Mouse (Mus musculus): ENCODE results near the gene Mrps21. TPM values are rescaled to one million over a fixed set of nuclear protein-coding genes. Genes with fewer than 3 reads are reported as not detected.
A peak's percentile ranks its signal among the peaks of the same experiment; 100 is the strongest.

The Mrps21 gene
- polyA plus RNA-seq, 1 experiment from 2014 or later: 312 TPM

GRCm38 (mm10) chr3:95881979-95882815 lies 10.9 kb upstream of the Mrps21 start, which contains the start of gene Ciart:
TSS of gene Ciart (minus strand) at chr3:95882251.
- WGBS: under 1% methylated on average over 66 of the region's 66 CpGs
- Histone ChIP-seq H3K4me2 (peak within 1 kb of the TSS; percentile 83), H3K27ac (ENCODE audit: low read depth) (peak within 1 kb of the TSS; percentile 42; the same call in 1 of the 2 replicates), H3K9ac (peak within 1 kb of the TSS; percentile 48), H3K4me3 (ENCODE audit: low read depth, low read length) (peak within 1 kb of the TSS; percentile 42), H3K27me3 (ENCODE audit: insufficient read depth, low read length) (no peaks in the 10 kb centered on the region), H3K9me3 (ENCODE audit: low read depth, low read length) (no peaks in the 10 kb centered on the region), H3K4me1 (ENCODE audit: insufficient read depth) (no peaks in the 10 kb centered on the region), H3K36me3 (ENCODE audit: insufficient read depth) (0 out of 2 replicates have a peak, but pooled peaks cover 4% of the 10 kb centered on the region)
- no peak for TF ChIP-seq CTCF (IDR thresholded peaks at IDR 0.05; ENCODE audit: low read depth)
- DNase-seq (peak; percentile 98), ATAC-seq (ENCODE audit: insufficient read depth) (peak; percentile 99)

- Histone ChIP-seq H3K9ac (no peak overlapping the region), H3K36me3 (ENCODE audit: insufficient read depth) (no peaks in the 10 kb centered on the region), H3K4me2 (no peak overlapping the region), H3K4me3 (ENCODE audit: low read depth, low read length) (no peak overlapping the region), H3K27ac (ENCODE audit: low read depth) (no peak overlapping the region), H3K27me3 (ENCODE audit: insufficient read depth, low read length) (no peaks in the 10 kb centered on the region), H3K9me3 (ENCODE audit: low read depth, low read length) (no peaks in the 10 kb centered on the region), H3K4me1 (ENCODE audit: insufficient read depth) (no peaks in the 10 kb centered on the region)
- DNase-seq: no peak
- TF ChIP-seq CTCF (IDR thresholded peaks at IDR 0.05; ENCODE audit: low read depth): no peak
- no peak for ATAC-seq (ENCODE audit: insufficient read depth)
- 89% methylated on average over 4 of the region's 4 CpGs for WGBS
These were observed 7.7 kb upstream of the Mrps21 start for GRCm38 (mm10) chr3:95879063-95879462.

- Histone ChIP-seq H3K9me3 (ENCODE audit: low read depth, low read length) (no peaks in the 10 kb centered on the region), H3K4me1 (ENCODE audit: insufficient read depth) (peaks cover 4% of the 10 kb centered on the region; the same call in 1 of the 2 replicates), H3K4me3 (ENCODE audit: low read depth, low read length) (peak overlapping the region; percentile 68), H3K27me3 (ENCODE audit: insufficient read depth, low read length) (no peaks in the 10 kb centered on the region), H3K36me3 (ENCODE audit: insufficient read depth) (peaks cover 21% of the 10 kb centered on the region), H3K9ac (peak overlapping the region; percentile 89), H3K4me2 (peak overlapping the region; percentile 80), H3K27ac (ENCODE audit: low read depth) (no peak overlapping the region)
- 66% methylated on average over 7 of the region's 7 CpGs for WGBS
- no peak for ATAC-seq (ENCODE audit: insufficient read depth)
- no peak for DNase-seq
- TF ChIP-seq CTCF (IDR thresholded peaks at IDR 0.05; ENCODE audit: low read depth): no peak
These were observed 729 bp upstream of the Mrps21 start for GRCm38 (mm10) chr3:95872048-95872447.

GRCm38 (mm10) chr3:95870976-95871375 lies 343 bp downstream of the Mrps21 start:
- H3K27me3 ChIP-seq (ENCODE audit: insufficient read depth, low read length): no peaks in the 10 kb centered on the region
- 5% methylated on average over 15 of the region's 15 CpGs for whole genome bisulfite sequencing
- TF ChIP-seq CTCF (IDR thresholded peaks at IDR 0.05; ENCODE audit: low read depth): no peak
- H3K9ac ChIP-seq: peak overlapping the region; percentile 89
- H3K27ac ChIP-seq (ENCODE audit: low read depth): peak overlapping the region; percentile 86
- ATAC-seq (ENCODE audit: insufficient read depth) (peak; percentile 18), DNase-seq (no peak)
- H3K4me3 ChIP-seq (ENCODE audit: low read depth, low read length): peak overlapping the region; percentile 68
- peak overlapping the region; percentile 80 for H3K4me2 ChIP-seq
- peaks cover 4% of the 10 kb centered on the region; the same call in 1 of the 2 replicates for H3K4me1 ChIP-seq (ENCODE audit: insufficient read depth)
- no peaks in the 10 kb centered on the region for H3K9me3 ChIP-seq (ENCODE audit: low read depth, low read length)
- peaks cover 27% of the 10 kb centered on the region for H3K36me3 ChIP-seq (ENCODE audit: insufficient read depth)

- no peak overlapping the region for H3K4me3 ChIP-seq (ENCODE audit: low read depth, low read length)
- 95% methylated on average over 2 of the region's 2 CpGs for WGBS
These were observed 3.9 kb downstream of the Mrps21 start for GRCm38 (mm10) chr3:95867408-95867807.

GRCm38 (mm10) chr3:95866071-95866470 lies 5.2 kb downstream of the Mrps21 start:
- H3K9ac ChIP-seq: no peak overlapping the region
- H3K4me3 ChIP-seq (ENCODE audit: low read depth, low read length): no peak overlapping the region
- no peak for TF ChIP-seq CTCF (IDR thresholded peaks at IDR 0.05; ENCODE audit: low read depth)
- 83% methylated on average over 5 of the region's 5 CpGs for WGBS
- DNase-seq: no peak
- H3K27ac ChIP-seq (ENCODE audit: low read depth): no peak overlapping the region
- peaks cover 57% of the 10 kb centered on the region for H3K36me3 ChIP-seq (ENCODE audit: insufficient read depth)
- H3K4me2 ChIP-seq: no peak overlapping the region
- H3K9me3 ChIP-seq (ENCODE audit: low read depth, low read length): no peaks in the 10 kb centered on the region
- no peaks in the 10 kb centered on the region for H3K4me1 ChIP-seq (ENCODE audit: insufficient read depth)
- no peak for ATAC-seq (ENCODE audit: insufficient read depth)
- no peaks in the 10 kb centered on the region for H3K27me3 ChIP-seq (ENCODE audit: insufficient read depth, low read length)

More at GRCm38 (mm10) chr3:95867408-95867807, 3.9 kb downstream of the Mrps21 start:
- Histone ChIP-seq H3K27me3 (ENCODE audit: insufficient read depth, low read length) (no peaks in the 10 kb centered on the region), H3K36me3 (ENCODE audit: insufficient read depth) (peaks cover 52% of the 10 kb centered on the region), H3K9ac (no peak overlapping the region), H3K4me2 (no peak overlapping the region), H3K27ac (ENCODE audit: low read depth) (no peak overlapping the region), H3K9me3 (ENCODE audit: low read depth, low read length) (no peaks in the 10 kb centered on the region), H3K4me1 (ENCODE audit: insufficient read depth) (peaks cover 4% of the 10 kb centered on the region; the same call in 1 of the 2 replicates)
- DNase-seq (no peak), ATAC-seq (ENCODE audit: insufficient read depth) (no peak)
- TF ChIP-seq CTCF (IDR thresholded peaks at IDR 0.05; ENCODE audit: low read depth): no peak

- H3K4me3 ChIP-seq (ENCODE audit: low read depth, low read length): no peak overlapping the region
- no peak overlapping the region for H3K27ac ChIP-seq (ENCODE audit: low read depth)
- no peak for DNase-seq
- no peak overlapping the region; the same call in 1 of the 2 replicates for H3K9ac ChIP-seq
- H3K4me1 ChIP-seq (ENCODE audit: insufficient read depth): no peaks in the 10 kb centered on the region
- H3K9me3 ChIP-seq (ENCODE audit: low read depth, low read length): no peaks in the 10 kb centered on the region
- 84% methylated on average over 20 of the region's 20 CpGs for WGBS
- H3K36me3 ChIP-seq (ENCODE audit: insufficient read depth): peaks cover 57% of the 10 kb centered on the region
- no peak overlapping the region for H3K4me2 ChIP-seq
- no peak for ATAC-seq (ENCODE audit: insufficient read depth)
- H3K27me3 ChIP-seq (ENCODE audit: insufficient read depth, low read length): no peaks in the 10 kb centered on the region
- TF ChIP-seq CTCF (IDR thresholded peaks at IDR 0.05; ENCODE audit: low read depth): no peak
These were observed 5.7 kb downstream of the Mrps21 start for GRCm38 (mm10) chr3:95865571-95865970.
